Mouse (Mus musculus) monocyte, adult 5-6 weeks (primary cell): ENCODE measurements around the gene Anpep. TPM values are rescaled to one million over a fixed set of nuclear protein-coding genes. Genes with fewer than 3 reads are reported as not detected.

Experiments used
- ATAC-seq: fragments of 153-309, 156-312 bp; replicated peaks from 2 replicates; pipeline ENCODE4 v1.8.0; 2017; ENCODE audit warnings: mild to moderate bottlenecking; ENCODE audit not compliant: low TSS enrichment, insufficient number of reproducible peaks, severe bottlenecking, poor library complexity, low FRiP score
- total RNA-seq: library from RNA; stranded (forward); fragments of 200-1000, 200-491, 200-594 nt; gene quantifications from 3 replicates; pipeline ENCODE4 v1.2.3, GENCODE M21; 2017

Anpep gene
- total RNA-seq, 1 experiment from 2014 or later: not detected

DNA sequence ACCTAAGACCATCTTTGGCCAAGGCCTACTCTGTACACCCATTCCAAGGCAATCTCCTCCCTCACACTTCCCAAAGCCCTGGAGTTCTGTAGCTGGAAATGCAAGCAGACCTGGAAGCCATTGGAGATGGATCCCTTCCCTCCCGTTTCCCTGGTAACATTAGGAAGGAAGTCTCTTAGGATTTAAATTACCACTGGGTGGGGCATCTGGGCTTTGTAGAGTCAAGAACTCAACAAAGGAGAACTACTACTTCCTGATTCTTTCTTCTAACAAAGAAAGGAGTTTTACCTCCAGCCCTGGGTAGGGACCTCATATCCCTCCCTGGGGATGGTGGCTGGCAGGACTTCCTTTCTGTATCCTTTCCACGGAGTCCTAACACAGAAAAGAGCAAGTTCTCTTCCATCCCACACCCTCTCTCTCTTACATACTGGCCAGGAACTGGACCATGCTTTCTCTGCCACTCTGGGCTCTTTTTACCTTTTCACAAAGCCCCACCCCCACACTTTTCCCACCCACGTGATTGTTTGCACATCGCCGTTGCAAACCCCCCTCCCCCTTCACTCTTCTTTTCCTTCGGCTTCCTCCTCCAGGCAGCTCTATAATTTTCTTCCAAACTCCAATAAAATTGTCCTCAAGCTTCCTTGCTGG is 8.3 kb upstream of the Anpep start:
- ATAC-seq: no peak

DNA sequence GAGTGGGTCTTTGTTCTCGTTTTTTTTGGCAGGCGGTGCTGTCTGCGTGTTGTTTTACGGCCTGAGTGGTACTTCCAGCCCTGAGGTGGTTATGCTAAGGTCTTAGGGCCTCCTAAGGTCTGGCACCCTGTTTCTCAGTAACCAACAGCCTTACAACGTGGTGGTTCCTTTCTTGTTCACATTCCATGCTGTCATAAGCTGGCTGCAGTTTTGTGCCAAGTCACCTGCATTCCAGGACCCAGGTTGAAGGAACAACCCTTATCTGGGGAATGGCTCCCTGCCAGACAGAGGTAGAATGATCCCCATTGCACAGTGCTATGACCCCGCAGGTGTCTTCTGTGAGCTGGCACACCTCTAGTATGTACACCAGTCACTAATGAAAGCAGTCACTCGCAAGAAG is 7.6 kb upstream of the Anpep start:
- no peak for ATAC-seq

DNA sequence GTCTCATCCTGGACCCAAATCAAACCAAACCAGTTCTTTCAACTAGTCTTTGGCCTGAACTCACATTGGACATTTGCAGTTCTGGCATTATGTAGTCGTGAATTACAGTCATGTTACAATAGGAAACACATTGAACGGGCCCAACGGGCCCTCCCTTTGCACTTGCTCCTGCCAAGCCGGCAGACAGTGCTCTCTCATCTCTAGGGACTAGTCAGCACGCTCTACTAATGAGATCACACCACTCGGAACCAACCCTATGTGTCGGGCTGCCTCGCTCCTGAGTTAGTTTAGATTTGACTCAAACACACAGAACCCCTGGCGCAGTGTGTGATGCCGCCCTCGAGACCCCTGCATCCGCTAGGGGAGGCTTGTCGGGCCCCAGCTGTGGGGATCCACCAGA is 7.0 kb upstream of the Anpep start:
- ATAC-seq: no peak

DNA sequence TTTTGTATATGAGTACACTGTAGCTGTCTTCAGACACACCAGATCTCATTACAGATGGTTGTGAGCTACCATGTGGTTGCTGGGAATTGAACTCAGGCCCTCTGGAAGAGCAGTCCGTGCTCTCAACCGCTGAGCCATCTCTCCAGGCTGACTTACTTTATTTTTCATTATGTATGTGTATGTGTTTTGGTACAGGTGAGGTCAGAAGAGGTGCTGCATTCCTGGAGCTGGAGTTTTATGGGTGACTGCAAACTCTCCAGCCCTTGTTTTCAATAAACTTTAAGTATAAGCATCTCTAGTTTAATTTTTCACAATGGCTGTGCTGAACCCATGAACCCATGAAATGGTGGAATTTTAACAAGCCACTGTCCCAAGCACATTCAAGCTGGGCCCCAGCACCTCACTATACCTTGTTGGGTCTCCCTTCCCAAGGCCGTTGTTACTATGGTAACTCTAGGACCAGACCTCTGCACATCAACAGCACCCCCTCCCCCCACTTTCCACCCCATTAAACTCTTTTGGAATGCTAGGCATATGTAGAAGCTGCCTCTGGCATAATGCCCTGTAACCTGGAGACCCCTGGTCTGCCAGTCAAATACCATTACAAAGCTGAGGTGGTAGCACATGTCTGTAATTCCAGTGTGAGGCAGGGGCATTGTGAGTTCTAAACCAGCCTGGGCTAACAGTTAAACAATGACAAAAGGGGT is 5.6 kb upstream of the Anpep start:
- no peak for ATAC-seq

DNA sequence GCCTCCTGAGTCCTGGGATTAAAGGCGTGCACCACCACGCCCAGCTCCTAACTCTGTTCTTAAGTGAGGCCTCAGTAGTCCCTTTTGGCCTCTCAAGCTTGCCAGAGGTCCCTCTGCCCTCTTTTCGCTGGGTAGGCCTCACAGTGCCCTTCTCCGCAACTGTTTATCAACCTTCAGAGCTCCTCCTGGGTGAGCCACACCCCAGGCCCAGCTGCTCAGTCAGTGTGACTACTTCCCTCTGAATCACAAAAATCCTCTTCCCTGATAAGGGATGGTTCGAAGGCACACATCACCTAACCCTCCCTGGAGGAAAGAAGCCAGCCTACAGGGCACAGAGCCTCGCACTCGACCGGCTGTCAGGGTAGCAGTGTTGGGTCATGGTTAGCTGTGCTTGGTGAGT is 935 bp upstream of the Anpep start:
- ATAC-seq: no peak

DNA sequence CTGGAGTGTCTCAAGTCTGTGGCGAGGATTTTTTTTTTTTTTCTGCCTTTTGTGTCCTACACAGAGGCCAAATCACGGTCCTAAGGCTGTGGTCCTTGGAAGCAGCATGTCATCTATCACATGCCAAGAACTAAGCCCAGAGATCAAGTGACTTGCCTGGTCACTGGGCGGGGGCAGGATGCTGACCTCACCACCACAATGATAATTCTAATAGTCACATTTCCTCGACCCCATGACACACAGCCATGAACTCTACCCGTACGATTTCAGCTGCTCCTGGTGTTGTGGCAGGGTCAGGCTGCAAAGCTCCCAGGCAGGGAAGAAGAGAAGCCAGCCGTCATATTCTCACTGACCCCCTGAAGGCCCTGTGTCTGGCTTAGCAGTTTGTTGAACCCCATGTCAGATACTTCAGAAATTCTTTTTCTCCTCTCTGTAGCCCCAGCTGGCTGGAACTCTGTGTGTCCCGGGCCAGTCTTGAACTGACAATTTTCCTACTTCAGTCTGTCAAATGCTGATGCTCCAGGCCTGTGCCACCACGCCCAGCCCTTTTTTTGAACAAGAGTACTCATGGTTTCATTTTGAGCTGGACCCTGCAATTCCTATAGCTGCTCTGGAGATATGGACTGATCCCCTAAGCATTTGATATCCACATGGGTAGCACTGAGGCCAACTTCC is 1.8 kb downstream of the Anpep start:
- ATAC-seq: no peak

DNA sequence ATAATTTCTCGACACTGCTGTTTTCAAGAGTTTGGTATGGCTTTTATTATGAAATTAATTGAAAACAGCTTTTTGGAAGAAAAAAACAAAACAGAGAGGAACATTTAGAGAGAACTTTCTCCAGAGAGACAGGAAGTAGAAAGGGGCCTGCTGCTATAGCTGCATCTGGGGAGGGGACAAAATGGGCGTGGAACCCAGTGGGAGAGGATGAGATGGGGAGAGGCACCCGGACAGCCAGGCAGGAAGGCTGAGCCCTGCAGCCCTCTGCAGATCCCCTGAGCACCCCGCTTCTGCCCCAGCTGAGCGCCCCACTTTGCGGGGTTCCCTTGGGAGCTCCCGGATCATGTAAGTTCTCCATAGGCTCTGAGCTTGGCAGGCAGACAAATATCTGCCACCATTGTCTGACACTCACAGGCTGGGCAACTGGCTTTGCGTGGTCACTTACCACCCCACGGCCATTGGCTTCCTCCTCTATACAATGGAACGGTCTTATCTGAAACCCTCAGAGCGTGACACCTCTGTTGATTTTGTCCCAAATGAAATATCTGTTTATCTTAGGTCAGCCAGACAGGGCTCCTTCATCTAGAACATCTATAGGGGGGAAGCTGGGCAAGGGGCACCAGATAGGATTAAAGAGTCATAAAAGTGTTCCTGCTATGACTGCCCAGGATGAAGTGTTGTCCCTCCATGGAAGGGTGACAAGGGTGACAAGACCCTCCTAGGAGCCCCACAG is 2.5 kb downstream of the Anpep start:
- ATAC-seq: no peak

DNA sequence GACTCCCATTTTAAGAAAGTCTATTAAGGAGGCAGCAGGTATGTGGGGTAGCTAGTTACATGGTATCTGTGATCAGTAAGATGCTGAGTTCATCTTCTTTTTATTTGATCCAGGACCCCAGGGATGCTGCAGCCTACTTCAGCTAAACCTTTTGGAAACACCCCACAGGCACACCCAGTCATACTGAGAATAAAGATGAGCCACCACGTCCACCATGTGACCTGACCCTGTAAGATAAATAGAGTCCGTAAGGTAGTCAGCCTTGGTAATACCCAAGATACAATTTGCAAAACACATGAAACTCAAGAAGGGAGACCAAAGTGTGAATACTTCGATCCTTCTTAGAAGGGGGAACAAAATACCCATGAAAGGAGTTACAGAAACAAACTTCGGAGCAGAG is 4.6 kb downstream of the Anpep start:
- no peak for ATAC-seq

DNA sequence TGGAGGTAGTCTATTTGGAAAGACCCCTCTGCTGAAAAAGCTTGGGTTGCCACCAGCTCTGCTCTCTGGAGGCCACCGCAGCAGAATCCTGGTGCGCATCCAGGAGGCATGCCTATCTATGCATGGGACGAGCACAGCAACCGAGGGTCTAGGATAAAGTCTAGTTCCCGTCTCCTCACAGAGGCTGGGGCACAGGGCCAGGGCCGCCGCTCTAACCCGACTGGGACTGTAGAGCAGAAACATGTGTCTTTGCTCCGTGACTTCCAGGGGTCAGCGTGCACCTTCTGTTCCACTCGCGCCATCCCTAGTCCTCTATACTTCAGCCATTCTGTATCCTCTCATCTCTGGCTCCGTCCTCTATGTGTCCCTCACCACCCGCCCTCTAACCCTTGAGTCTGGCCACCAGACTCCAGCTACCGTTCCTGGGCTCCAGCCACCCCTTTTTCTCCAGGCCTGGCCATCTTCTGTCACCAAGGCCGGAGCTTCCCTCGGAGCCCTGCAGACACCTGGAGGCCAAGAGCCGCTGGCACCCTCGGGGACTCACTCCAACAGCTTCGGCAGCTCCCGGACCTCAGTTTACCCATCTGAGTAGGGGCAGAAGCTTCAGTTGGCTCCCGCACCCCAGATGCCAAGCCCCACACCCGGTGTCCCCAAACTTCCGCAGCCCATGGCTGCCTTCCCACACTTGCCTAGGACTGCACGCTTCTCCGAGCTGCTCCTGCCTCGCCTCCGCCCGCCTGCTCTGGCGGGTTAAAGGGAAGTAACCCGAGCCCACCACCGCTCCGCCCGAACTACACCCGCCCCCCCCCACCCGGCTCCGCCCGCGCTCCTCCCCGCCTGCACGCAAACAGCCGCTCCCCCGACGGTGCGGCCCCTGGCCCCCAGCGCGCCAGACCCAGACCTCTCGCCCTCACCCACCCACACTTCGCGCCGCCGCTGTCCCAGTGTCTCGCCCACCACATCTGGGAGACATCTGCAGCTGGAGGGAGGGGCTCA is 13.1 kb downstream of the Anpep start:
- no peak for ATAC-seq

DNA sequence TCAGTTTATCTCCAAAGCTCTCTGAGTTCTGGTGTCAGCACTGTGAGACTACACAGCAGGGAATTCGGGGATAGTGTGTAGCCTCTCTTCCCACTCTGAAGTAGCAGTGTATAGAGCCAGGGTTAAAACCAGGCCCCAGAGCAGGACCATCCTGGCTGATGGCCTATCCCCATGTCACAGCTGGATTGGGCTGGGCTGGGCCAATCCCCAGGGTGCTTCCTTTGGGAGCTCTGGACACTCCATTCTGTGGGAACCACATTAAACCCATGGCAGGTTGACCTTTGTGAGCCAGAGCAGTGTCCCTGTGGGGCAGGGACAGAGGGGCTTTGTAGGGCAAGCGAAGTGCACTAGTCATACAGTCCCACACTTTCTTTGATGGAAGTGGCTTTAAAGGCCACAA is 14.5 kb downstream of the Anpep start:
- no peak for ATAC-seq

DNA sequence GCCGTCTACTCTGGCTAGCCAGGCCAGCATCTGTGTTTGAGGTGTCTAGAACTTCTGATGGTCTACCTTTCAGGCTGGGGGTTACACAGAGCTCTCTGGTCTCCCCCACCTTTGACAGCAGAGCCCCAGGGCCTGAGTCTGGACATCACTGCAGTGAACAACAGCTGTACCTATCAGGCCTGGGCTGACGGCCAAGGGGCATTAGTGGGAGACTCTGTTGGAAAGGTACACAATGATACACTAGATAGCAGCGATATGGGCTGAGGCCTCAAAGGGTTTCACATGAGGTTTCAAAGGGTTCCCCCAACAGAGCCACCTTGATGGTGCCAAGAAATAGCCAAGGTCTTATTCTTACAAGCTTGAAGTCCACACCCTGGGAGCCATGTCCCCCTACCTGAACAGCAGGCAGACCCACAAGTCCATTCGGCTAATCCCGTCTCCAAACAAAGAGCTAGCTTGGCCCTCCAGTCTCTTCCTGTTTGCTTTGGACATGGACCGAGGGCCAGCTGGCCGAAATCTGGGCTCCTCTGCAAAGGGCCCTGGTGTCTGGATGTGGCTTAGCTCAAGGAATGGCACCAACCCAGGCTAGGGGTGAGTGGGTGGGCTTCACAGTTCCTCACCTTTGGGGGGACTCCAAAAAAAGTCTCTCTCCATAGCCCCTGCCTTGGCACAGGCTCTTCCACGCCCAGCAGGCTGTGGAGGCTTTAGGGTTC is 16.6 kb downstream of the Anpep start:
- ATAC-seq: no peak

DNA sequence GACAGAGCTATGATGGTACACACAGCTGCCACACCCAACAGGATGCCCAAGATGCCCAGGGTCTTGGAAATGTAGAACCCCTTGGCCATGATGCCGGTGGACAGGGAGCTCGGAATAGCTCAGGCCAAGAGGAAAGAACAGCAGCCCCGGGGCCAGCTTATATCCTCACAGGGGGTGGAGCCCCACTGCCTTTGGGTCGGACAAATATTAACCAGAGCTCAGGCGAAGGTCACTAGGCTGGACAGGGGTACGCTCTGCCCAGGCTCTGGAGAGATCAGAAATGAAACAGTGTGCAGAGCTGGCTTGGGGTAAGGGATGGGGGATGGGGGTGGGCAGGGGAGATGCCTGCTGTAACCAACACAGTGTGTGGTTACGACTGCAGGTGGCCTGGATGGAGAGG is 18.7 kb downstream of the Anpep start:
- ATAC-seq: no peak

DNA sequence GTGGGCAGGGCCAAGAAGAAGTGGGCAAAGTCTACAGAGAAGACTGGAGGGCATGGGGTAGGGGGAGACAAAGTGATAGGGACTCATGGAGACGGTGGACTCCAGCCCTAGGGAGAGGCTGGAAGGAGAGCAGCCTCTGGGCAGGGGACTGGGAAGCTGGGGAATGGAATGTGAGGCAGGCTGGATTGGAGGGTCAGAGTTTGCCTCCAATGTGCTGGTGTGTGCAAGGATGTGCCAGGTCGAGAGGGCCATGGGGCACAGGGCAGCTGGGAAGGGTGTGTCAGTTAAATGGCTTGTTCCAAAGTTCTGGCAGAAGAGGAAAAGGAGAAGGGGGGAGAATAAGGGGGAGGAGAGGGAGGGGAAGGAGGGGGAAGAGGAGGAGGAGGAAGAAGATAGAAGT is 23.6 kb downstream of the Anpep start:
- no peak for ATAC-seq

DNA sequence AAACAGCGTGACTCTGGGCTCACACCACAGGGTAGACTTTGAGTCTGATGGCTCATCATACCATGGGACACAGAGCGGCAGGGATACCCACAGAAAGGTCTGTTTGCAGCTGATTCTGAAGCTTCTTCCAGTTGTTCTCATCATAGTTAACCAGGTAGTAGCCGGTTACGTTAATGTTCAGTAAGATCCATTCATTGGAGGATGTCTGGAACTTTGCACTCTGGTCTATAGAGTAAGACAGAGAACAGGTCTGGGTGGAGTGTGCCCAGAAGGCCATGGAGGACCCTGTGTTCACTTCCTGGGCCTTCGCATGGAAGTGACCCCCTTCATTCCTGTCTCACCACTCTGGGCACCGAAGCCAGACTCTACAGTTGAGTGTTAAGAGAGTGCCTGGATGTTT is 25.7 kb downstream of the Anpep start:
- no peak for ATAC-seq

DNA sequence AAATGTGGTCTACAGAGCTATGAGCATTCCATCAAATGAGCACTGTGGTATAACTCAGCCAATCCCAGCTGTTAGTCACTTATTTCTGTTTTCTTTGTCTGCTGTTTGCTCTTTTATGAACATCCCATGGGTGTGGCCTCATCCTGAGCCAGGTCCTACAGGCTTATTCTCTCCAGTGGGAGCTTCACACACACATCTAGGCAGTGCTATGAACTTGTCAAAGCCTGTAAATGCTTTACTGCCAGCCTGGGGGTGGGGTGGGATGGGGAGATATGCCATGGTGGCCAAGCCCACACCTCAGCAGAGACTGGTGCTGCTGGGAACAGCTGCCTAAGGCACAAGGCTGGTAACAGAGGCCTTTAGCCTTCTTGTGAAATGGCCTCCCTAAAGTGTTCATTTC is 27.9 kb downstream of the Anpep start:
- no peak for ATAC-seq

DNA sequence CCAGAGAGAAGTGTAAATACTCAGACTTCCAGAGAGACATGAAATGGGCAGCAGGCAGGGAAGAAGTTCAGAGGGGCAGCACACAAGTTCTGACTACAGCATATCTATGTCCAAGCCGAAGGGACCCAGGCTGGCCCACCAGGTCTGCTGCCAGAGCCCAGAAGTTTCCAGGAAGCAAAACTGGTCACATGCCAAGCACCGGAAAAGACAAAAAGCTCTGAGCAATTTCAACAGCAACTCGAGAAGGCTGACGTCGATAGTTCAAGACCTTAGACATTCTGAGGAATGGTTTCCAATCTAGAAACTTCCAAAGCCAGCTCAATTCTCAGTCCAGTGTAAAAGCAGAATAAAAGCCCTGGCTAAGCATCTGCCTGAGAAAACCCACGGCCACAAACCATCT is 29.3 kb downstream of the Anpep start:
- ATAC-seq: no peak

DNA sequence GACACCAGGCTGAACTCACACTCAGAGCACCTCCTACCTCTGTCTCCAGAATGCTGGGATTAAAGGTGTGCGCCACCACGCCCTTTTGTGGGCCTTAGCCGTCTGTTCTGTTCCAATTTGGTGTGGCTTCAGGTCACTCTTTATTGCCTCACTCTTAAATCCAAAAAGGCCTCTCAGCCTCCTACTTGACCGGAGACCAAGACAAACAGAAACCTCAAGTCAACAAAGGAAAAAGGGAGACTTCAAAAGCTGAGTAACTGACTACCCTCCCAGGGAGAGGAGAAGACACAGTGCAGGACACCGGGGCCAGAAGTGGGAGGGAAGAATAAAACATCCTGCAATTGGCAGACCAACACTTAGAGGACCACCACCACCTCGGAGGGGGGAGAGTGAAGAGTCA is 29.7 kb downstream of the Anpep start:
- ATAC-seq: no peak

DNA sequence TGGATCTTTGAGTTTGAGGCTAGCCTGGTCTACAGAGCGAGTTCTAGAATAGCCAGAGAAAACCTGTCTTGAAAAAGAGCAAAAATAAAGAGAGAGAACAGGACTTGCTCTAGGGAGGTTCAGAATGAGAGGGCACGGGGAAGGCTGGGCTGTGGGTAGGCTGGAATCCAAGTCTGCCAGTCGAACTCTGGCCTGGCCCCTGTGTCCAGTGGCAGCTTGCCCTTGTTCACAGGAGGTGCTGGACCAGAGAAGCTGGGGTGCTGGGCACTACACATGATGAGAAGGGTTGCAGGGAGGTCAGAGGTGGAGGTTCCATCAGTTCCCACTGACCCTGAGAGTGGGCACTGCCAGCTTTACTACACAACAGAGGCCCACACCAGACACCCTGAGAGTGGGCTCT is 32.5 kb downstream of the Anpep start:
- no peak for ATAC-seq
